Mouse (Mus musculus): ENCODE results near the gene Vezt.
A peak's percentile ranks its signal among the peaks of the same experiment; 100 is the strongest.

Vezt gene

DNA sequence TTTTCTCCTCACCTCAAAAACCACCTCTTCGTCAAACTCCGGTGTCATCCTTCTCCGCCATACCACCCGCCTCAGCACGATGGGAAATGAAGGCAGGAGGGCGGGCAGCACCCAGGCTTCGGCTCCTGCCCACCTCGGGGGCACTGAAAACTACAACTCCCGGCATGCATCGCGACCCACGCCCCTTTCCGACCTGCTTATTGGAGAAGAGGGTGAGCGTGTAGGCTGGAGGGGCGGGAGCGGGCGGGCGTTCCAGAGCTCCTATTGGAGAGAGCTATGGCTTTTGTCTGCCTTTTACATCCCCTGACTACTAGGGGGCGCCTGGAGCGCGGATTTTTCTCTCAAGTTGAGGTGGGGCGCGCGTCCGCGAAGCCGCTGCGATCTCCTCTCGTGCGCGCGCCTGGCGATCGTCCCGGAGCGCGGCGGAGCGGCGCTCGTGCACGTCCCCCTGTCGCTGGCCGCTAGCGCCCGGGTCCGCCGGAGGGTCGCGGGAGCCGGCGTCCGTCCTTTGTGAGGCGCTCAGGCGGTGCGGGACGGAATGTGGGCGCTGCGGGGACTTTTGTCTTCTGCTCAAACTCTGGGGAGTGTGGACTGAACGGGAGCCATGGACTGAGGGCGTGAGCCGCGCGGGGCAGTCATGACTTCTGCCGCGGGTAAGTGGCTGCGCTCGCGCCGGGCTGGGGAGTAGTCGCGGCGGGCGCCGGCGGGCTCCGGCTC, at the start of gene Vezt, which contains the start of gene Fgd6:
Gene Vezt (minus strand): TSS at position 160 of the 717 bp plus-strand sequence.
Gene Fgd6 (plus strand): TSS at position 344 of the 717 bp plus-strand sequence.
- DNase-seq (ENCODE audit: low spot score in 2 of 2) = peak; percentile 99

DNA sequence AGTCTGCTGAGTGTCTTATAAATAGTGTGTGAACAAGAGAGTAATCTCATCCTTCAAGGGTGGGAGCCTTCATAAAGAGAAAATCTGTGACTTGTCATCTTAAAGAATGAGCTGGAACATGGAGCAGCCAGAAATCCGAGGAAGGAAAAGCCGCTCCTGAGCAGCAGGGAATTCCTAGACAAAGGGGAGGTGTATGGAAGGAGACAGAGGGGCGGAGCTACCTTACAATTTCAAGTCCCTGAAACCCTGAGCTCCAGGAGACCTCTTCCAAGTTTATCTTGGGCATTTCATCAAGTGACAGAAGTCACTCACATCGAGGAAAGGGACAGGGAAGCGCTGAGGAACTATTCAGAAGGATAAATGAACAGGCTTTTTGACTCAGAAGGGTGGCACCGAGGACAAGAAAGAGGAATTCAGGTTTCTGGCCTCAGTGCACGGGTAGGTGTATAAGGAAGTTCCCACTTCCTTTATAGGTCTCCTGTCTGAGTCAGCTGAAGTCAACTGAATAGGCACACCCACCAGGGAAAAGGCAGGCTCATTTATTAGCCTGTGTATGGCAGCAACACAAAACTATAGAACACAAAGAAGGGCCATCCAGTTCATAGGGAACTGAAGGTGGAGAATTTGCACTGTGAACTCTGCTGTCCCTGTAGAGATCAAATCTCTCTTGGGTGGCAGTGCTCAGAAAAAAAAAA, 46.6 kb upstream of the Vezt start:
- DNase-seq (ENCODE audit: low spot score in 2 of 2) = no peak

DNA sequence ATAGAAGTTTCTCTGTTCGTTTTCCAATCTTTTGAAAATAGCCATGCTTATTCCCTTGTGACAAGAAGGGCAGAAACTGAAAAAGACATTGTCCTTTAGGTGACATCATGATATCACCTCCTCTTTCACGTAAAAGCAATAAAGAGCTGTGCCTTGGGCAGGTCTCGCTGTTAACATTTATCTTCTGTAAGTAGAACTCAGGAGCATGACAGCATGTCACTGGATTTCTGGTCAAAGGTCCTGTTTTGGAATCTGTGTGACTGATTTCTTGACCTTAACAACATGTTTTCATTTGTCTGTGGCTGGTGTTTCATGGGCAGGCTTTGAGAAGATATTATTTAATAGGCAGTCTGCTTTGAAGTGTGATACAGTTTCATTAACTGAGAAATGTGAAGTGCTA, 45.1 kb upstream of the Vezt start:
- no peak for DNase-seq (ENCODE audit: low spot score in 2 of 2)

DNA sequence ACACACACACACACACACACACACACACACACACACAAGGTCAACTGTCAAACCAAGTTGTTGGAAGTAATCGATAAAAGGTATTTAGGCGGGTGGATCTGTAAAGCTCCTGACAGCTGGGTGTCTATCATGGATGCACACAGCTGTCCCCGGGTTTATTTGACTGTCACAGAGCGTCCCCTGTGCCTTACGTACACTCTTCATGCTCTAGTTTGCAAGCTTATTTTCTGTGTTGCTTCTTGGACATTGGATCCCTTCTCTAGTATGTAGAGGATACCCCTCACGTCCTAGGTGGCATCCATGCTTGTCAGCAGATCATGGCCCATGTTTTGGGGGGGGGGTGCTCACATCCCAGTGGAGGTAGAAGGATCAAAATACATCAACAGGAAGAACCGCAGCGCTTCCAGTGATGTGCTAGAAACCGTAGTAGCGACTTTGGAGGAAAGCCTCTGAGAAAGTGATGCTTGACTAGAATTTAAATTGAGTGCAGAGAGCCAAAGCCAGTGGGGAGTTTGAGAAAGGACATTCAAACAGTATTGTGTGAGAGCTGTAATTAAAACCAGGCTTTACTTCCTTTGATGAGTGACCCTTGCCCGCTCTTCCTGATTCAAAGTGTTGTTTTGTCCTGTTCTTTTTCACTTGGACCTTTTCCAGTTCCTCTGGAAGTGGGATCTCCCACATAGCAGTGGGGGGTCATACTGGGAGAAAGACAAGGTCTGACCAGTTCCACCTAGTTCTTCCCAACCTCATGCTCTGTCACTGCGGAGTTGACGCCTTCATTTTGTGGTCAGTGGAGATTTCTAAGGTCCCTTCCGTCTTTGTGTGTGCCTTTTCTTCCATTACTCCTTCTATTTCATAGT, 41.6 kb upstream of the Vezt start:
- no peak for DNase-seq (ENCODE audit: low spot score in 2 of 2)

DNA sequence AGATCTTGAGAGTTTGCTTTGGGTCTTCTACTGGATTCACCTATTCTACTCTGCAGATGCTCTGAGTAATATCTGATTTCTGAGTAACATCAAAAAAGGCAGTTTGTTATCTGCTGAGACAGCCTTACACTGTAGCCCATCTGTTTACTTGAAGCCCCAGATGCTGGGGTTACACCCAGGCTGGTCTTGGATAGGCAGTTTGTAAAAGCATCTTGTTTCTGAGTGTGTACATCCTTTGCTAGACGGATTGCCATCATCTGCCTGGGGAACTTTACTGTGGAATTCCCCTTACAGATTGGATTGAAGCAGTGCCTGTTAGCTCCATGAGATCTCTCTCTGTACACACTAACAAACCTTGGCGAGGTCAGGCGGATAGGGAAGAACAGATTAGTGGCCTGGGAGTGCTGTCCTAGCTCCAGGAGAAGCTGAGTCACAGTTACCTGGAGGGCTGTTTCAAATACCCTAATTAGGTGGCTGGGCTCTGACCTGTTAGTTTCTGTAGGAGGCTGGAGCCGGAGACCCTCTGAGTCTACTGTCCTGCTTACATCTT, 37.4 kb upstream of the Vezt start:
- DNase-seq (ENCODE audit: low spot score in 2 of 2) = no peak

DNA sequence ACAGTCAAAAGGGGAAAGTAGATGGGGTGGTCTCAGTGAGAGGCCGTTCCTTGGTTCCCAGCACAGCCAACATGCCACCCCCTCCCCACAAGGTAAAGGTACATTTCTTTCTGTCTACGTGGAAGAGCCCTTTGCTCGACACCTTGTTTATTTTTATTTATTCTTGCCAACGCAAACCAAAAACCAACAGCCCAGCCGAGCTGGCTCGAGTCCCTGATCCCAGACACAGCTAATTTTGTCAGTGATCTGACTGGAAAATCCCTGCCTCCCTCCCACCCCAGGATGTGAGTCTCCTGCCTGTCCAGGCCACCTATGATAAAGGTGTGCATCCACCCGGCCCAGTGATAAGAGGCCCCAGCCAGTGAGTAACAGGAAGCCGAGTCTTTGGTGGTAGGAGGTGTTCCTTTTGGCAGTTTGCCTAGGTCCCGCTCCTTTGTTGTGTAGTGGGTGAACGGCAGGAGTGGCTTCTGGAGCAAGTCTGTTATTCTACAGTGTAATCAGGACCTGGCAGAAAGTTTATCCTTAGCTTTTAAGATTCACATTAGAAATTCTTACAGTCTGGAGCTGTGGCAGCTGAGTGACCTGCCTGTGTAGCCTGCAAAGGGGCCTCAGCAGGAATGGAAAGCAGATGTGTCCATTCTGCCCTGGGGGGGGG, 36.8 kb upstream of the Vezt start:
- no peak for DNase-seq (ENCODE audit: low spot score in 2 of 2)

DNA sequence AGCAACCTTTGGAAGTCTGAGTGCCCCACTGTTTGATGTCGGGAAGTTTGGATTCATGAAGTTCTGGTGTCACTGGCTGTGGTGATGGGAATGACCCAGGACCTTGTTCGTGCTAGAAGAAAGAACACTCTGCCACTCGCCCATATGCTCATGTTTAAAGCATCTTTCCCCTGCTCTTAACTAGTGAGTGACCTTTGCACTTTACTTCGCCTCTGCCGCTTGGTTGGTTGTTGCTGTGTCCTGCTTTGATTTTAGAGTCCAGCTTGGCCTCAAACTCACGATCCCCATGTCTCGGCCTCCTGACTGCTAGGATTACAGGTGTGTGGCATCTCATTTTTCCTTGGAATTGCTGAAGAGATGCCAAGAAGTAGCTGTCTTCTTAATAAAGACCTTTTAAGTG, 36.0 kb upstream of the Vezt start:
- no peak for DNase-seq (ENCODE audit: low spot score in 2 of 2)

DNA sequence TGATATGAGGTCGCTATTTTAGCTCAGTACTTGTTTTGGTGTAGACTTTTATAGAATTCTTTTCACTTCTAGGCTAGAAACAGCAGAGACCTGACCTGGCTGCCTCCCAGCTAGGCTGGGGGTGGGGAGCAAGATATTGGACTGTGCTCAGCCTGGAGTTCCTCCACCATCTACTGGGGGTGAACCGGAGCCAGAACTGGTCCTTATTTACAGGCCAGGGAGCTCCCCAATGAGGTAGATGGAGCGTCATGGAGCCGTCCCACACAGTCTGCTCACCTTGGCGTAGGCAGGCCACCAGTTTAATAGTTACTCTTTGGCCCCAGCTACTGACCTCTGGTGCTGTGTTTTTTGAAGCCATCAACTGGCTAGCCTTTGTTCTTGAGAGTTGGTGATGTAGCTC, 33.1 kb upstream of the Vezt start:
- DNase-seq (ENCODE audit: low spot score in 2 of 2) = no peak

DNA sequence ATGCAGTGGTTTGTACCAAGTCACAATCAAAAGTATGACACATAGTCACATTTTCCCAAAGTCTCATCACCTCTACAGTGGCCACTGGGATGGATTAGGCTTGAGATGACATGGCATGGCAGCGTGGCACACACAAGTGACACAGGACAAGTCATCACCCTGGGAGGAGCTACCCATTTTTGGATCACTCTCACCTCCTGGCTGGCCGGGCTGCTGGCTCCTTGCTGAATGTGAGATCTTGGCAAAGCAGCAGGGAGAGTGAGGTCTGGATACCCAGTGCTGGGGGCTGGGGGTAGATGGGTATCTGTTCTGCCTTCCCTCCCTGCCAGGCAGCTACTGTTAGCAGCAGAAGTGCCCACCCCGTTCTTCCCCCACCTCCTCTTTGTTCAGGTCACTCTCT, 31.3 kb upstream of the Vezt start:
- DNase-seq (ENCODE audit: low spot score in 2 of 2) = no peak

DNA sequence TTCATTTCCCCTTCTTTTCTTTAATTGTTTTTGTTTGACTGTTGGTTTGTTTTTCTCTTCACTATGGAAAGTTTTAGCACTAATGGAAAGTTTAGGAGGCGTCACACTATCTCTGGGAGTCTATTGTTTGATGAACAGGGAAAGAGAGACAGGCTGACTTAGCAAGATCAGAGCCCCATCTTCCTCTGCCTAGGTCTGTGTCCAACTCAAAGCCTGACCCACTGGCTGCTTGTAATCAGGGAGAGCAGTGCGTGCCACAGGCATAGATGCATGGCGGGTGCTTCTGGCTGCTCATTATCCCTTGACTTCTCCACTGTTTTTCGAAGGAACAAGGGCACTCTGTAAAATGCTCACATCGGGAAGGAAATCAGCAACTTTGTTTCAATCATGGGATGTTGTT, 26.7 kb upstream of the Vezt start:
- DNase-seq (ENCODE audit: low spot score in 2 of 2) = no peak

DNA sequence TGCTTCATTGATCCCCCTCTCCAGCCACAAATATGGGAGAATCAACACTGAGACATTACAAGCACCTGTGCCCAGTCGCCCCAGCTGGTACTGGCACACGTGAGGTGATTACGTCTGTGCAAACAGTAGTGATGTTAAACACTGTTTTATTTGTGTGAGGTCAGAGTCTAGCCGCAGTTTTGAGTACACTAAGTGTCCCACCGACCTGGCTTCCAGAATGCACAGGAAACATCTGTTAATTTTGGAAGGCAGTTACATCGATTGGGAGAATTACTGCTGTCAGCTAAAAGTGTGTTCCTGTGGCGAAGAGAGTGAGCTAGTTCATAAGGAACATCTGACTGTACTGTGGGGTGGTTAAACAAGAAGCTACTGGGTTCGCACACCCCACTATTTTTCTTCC, 24.6 kb upstream of the Vezt start:
- no peak for DNase-seq (ENCODE audit: low spot score in 2 of 2)

DNA sequence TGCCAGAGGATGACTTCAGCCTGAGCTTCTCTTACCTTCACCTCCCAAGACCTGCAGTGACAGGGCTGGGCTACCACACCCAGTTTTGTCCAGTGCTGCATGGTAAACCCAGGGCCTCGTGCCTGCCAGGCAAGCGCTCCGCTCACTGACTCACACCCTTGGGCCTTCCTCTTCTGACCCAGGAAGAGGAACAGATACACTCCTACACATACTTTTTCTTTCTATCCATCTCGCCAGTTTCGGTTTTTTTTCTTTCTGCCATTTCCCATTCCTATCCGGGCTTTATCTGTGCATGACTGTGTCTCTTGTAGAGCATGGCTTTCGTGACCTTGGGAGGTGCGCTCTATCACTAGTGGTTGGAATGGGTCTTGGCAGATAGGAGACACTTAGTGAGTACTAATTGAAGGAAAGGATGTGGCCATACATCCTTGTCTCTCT, 24.0 kb upstream of the Vezt start:
- DNase-seq (ENCODE audit: low spot score in 2 of 2) = no peak

DNA sequence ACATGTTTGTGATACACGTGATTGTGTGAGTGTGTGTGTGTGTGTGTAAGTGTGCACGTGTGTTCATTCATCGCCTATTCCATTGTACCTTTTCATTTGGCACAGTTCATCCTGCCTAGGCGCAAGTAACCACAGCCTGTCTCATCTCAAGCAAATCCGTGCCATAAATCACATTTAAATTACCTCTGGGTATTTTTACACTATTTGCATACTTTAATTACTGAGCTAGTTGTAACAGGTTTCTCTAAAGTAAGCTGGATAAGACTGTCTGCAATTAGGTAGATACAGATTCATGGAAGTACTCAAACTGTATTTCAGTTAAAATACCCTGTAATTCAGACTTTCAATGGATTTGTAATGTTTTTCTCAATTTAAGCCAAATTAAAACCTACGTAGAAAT, 20.9 kb upstream of the Vezt start:
- no peak for DNase-seq (ENCODE audit: low spot score in 2 of 2)

DNA sequence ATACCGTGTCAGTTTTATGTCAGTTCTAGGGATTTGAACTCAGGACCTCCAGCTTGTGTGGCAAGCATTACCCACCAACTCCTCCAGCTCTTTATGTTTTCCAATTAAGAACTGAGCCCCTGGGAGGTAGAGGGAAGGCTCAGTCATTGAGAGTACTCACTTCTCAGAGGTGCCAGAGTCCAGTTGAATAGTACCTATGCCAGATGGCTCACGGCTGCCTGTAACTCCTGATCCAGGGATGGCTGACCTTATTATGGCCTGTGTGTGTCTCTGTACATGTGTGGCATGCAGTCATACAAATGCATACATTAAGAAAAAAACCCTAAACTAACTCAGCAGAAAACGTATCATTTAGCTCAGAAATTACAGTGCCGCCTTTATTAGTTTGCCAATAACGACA, 15.1 kb upstream of the Vezt start:
- no peak for DNase-seq (ENCODE audit: low spot score in 2 of 2)

DNA sequence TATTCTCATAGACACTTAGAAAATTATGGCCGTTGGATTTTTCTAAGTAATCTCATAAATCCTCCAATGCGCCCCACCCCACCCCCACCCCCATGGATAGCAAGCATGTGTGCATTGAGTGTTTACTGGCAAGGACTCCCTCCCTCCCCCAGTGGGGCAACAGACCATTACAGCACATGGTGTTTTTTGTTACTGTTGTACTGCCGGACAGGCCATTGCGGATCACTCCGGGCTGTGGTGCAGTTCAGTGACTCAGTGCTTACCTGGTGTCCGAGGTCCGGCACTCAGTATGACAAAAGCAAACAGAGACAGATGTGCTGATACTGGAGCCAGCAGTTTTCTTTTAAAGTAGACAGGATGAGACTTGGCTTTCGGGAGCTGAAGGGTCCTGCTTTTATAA, 13.5 kb upstream of the Vezt start:
- DNase-seq (ENCODE audit: low spot score in 2 of 2) = no peak

DNA sequence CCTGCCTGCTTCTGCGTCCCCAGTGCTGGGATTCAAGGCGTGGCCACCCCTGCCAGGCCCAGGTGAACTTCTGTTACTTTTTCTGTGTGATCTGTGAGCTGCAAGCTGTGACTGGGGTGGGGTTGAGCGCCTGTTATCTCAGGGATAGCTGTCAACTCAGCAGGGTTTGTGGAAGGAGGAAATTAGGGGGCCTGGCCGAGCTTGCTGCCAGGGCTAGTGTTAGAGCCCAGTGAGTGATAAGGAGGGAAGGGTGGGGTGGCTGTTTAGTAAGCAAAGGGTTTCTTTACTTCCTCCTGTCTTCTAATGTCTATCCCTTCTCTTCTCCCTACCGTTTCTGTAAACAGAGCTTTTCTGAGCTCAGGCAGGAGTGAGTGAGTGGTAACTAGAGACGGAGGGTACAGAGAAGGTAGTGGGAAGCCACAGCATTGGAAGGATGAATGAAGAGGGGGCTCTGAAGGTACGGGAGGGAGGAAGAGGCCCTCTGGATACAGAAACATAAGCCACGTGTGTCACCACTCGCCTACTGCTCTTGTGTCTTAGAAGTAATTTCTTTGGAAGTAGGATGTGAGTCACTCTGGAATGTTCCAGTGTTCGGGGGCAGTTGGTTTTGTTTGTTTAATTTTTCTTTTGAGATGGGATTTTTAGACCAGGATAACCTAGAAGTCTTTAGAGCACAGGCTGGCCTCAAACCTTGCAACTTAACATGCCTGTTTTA, 12.4 kb upstream of the Vezt start:
- DNase-seq (ENCODE audit: low spot score in 2 of 2) = no peak

DNA sequence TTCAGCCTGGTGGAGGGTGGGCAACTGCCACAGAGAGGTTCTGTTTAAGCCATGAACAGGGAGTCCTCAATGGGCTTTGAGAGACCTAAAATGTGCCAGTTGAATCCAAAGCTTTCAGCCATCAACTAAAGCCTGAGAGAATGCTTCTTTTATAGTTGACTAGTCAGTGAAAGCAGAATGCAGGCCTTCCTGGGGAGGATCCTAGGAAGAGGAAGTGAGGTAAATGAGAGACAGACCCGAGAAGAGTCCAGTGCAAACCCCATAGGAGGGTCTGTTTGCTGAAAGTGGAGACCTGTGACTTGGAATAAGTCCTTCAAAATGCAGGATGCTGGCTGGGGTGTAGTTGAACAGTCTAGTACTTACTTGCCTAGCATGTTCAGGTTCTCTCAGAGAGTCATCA, 11.4 kb upstream of the Vezt start:
- no peak for DNase-seq (ENCODE audit: low spot score in 2 of 2)

DNA sequence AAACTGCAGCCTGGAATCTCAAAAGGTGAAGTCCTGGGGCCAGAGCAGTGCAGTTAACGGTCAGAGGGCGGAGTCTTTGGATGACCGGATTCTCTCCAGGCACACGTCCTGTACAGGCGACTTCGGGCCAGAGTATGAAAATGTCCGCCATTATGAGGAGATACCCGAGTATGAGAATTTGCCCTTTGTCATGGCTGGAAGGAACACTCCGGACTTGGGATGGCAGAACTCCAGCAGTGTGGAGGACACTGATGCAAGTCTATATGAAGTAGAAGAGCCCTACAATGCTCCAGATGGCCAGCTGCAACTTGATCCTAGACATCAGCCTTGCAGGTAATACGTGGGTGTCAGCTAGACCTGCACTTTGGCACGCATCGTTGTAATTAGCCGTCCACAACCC, 9.7 kb upstream of the Vezt start:
- DNase-seq (ENCODE audit: low spot score in 2 of 2) = no peak

DNA sequence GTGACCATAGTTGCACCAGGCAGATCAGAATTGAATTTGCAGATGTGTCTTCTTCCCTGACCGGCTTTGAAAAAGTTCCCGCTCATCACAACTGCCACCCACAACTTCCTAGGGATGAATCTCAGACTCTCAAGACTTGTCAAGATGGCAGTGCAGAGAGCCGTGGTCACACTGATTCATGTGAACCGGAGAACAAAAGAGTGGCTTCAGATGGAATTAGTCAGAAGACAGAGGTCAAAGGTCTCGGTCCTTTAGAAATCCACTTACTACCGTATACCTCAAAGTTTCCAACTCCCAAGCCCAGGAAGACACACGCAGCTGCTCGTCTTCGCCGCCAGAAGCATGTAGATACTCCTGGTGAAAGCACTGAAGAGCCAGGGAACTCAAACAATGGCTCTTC, 8.3 kb upstream of the Vezt start:
- DNase-seq (ENCODE audit: low spot score in 2 of 2) = no peak

DNA sequence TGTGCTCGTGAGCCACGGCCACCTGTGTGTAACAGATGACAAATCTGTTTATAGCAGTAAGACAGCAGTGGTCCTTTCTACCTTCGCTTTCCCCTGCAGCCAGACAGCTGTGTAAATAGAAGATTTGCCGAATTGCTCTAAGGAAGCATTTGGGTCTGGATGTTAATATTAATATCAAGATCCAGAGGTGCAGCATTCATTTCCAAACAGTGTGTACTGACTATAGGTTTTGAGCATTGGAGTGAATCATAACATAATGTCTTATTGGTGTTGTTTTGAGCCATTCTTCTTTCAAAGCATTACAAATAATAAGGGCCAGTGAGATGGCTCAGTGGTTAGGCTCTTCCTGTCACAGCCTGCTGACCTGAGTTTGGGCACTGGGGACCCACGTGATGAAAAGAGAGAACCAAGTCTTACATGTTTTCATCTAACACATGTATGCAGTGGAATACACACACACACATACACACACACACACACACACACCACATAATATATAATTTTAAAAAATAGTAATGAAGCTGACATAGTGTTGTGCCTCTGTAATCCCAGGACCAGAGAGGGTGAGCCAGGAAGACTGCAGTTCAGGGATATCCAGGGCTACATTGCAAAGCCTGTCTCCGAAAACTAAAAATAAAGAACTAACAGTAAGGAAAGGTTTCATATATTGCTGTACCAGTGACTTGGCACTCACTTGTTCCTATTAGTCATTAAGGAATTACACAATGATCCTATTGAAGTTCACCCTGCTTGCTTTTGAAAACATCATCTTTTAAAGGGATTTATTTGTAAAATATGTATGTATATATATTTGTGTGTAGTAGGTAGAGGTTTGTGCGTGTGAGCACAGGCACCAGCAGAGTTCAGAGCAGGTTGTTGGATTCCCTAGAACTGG, 3.0 kb upstream of the Vezt start:
- DNase-seq (ENCODE audit: low spot score in 2 of 2) = no peak

Data from right cerebral cortex, adult 2 months (tissue).